Mouse (Mus musculus) cerebellum, postnatal 4 days (tissue): ENCODE results near the gene Heatr4.
"Not testable (repeated sequence)": the region's sequence is repeated elsewhere in the genome, so short reads cannot be mapped to it uniquely, and the experiment has no call there.

ENCODE experiments used
- DNase-seq, 2 experiments: peaks; one replicate each; pipeline ENCODE4 v3.0.0; 2022; ENCODE audit warnings: low spot score in 2 of 2, mixed read lengths in 1 of 2

The Heatr4 gene

DNA sequence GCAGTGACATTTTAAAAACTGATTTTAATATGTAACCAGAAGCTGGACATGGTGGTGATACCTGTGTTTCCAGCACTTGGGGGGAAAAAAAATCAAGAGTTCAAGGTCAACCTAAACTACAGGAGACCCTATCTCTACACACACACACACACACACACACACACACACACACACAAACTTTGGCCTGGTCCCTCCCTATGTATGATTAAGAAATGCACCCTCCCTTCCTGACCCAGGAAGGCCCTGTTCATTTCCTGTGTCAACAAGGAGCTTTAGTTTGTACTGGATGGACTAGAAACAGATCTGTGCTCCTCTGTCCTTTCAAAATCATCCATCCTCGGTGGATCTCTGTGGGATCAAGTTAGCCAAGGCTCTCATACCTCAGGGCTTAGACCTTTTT, 46.1 kb downstream of the Heatr4 start:
- not testable (repeated sequence) for DNase-seq

- no peak for DNase-seq
Observed at GRCm38 (mm10) chr12:83937600-83937999, 47.1 kb downstream of the Heatr4 start.

- DNase-seq, result no peak
Observed at GRCm38 (mm10) chr12:83929186-83929804, 55.4 kb downstream of the Heatr4 start.

DNA sequence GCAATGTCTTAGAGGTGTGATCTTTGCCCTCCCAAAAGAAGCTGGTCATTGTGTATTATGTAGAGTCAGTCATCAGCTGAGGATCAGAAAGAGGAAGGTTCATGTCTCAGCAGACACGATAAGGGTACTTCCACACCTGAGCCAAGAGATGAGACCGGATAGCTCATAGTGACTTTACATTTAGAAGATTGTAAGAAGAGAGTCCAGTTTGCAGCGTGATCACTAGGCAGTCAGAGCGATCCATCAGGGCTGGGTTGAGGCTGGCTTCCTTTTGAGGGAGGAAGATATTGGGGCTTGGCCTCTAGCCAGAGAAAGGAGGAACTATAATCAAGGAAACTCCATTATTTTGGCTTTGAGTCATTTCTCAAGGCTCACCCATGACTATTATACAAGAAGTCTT, 56.9 kb downstream of the Heatr4 start:
- no peak for DNase-seq

- no peak for DNase-seq
Observed at GRCm38 (mm10) chr12:83926061-83926460, 58.6 kb downstream of the Heatr4 start.

DNA sequence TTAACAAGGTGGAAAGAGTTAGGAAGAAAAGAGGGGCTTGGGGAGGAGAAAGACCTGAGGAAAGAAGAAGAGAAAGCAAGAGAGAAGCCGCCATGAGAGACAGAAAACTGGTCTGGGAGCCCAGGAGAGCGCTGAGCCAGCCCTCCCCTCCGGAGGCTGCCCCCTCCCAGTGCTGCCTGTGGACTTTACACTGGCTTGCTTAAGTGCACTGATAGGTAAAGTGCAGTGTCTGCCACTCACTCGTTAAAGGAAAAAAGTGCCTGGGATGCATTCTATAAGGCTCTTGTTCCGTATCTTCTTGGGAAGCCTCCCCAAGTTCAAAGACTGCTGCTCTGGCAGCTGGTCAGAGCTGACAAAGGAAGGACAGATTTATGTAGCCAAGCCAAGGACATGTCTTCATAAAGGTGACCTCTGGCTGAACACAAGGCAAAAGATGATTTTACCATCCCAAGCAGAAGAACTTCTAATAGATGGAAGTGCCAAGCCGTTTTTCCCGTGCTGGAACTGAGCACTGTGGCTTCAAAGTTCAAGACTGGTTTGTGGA, 59.4 kb downstream of the Heatr4 start:
- DNase-seq, result no peak

DNA sequence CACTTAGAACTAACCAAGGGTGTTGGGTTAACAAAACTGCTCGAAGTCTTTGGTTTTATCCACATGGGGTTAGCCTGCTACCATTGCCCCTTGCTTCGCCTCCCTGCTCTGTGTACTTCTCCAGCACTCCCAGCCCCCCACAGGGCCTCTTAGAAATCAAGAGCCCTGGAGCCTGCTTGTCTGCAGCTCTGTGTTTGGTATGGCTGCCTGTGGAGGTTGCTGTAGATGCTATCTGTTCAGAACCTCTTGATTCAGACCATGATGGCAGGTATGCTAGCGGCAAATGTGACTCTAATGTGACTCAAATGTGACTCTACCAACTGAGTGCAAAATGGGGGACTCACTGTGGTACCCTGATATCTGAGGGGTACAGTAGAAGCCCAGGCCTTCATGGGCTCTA, 60.3 kb downstream of the Heatr4 start:
- DNase-seq, result no peak

DNA sequence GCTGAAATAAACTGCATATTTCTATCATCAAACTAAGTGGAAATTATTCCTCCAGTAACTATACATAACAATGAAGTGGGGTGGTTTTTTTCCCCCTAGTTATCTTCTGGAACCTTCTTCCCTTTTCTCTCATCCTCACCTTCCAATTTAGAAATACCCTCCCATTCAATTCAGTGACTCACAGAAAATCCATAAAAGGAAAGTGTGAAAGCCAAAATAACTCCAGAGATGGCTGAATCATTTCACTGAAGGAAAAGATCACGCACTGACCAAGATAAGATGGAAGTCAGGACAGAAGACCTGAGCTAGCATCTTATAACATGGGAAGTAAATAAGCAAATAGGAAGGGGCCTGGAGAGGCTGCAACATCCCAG, 61.2 kb downstream of the Heatr4 start:
- DNase-seq, result no peak

DNA sequence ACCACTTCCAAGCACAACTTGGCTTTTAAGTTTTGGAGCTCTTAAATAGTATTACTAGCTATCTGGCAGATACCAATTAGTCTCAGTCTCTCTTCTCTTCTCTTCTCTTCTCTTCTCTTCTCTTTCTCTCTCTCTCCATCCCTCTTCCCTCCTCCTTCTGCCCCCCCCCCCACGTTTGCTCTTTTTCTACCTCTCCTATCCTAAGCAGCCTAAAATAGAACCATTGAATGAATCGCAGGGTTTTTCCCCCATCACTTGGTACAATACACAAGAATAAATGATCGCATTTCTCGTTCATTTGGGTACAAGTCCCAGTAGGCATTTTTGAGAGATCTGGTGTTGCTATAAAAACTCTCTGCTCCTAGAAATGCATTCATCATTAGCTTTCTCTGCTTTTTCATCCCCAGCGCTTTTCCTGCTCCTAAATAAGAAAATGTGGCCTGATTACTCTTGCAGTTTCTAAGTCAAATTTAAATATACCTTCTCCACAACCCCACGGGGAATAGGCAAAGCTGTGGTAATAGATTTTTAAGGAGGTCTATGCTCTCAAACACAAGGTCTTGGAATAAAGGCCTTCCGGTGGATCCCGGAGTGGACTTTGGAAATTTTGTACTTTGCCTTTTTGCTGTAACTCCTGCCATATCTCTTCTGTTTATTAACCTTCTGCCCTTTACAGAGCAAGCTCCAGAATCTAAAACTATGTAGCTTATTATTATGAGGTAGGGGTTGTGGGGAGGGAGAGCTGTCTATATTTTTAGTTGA, 61.7 kb downstream of the Heatr4 start:
- no peak for DNase-seq

DNA sequence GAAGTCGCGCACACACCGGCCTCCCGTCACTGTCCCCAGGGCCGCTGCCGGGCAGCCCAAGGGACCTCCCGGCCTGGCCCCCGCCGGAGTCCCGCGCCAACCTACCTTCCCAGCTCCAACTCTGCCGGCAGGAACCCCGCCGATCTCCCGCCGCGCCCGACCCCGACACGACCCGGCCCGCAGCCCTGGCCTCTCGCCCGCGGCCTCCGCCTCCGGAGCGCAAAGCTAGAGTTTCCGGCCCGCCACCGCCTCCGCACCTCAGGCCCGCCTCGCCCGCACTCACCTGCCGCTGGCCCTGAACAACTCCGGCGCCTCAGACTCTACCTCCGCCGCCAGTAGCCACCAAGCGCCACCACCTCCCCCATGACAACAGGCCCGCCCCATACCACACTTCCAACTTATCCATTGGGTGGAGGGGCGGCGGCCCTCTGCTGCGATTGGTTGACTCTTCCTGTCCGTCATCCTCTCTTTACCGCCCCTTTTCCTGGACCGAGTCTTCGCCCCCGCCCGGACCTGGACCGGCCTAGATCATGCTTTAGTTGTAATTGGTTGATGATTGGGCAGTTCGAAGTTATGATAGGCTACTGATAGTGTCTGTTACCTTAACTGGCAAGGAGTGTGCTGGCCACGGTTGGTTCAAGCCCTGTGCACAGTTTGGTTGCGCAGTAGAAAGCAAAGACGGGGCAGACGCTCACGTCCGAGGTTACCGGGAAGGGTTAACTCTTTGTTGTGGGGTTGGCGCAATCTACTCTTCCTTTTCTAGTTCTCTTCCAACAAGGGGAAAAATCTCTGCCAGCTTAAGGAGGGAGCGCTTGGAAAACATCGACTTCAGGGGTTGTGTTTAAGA, 62.9 kb downstream of the Heatr4 start, which contains the start of gene Numb:
Numb (minus strand) TSS at position 400 of the 847 bp plus-strand sequence.
- DNase-seq, result peak; percentile 92 to 97

DNA sequence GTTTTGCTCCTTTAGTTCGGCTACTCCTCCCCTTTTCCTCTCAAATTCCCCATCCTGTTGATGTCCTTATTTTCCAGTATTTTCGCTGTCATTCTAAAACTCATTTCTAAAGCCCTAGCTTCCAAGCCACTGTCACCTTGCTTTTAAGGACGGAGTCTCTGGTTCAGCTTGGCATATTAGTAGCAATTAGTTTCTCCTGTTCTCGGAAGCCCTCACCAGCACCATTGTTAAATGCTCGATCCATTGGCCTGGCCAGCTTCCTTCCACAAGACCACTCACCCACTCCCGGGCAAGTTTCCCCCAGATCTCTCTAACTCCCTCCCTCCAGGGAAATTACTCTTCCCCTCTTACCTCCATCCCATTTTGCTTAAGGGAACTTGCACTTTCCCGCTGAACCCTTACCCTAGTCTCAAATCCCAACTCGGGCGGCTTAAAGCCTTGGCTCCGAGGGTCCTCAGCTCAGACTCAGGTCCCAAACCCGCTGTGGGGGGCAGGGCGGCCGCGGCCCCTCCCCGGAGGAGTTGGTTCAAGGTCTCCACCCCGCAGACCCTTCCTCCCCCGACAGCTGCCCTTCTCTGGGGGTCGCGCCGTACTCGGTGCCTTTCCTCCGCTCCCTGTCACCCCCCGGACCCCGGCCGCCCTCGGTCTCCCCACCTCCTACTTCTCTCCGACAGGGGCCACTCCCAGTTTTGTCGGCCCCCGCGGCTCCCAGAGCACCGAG, 63.8 kb downstream of the Heatr4 start:
- DNase-seq, result peak in 1 of 2 experiments; percentile 21

DNA sequence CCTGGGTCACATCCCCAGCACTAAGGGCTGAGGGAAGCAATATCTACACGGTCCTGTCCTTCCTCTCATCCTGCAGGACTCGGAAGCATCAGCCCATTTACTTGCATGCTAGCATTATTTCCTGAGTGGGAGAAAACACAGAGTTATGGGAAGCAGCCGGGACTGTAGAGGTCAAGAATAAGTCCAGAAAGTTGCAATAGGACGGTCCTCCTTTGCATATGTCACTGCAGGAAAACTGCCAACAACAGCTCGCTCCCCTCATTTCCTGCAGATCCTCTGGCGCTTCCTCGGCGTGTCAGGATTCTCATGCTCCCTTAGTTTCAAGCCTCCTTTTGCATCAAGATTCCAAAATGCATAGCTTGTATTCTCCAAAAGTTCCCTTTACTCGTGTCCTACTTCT, 67.8 kb downstream of the Heatr4 start:
- no peak for DNase-seq

DNA sequence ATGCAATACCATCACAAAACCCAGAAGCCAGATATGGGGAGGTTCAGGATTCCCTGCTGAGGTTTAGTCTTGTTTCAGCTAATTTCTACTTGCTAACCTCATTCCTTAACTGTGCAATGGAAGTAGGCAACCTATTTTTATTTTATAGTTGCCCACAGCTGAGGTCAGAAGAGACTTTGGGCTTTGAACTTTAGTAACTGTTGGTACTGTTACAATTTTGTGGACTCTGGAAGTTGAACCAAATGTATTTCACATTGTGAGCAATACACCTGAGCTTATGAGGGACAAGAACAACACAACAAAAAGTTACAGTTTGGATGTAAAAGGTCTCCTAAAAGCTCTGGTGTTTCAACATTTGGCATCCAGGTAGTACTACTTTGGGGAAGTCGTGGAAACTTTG, 69.9 kb downstream of the Heatr4 start:
- DNase-seq, result no peak

GRCm38 (mm10) chr12:83914202-83914740, 70.4 kb downstream of the Heatr4 start:
- DNase-seq, result no peak

GRCm38 (mm10) chr12:83910451-83910850, 74.2 kb downstream of the Heatr4 start:
- DNase-seq, result no peak
